Mouse (Mus musculus) telencephalon, adult 2 months (tissue): ENCODE measurements around the gene 2010300C02Rik.
A peak's percentile ranks its signal among the peaks of the same experiment; 100 is the strongest.
"Not testable (repeated sequence)": the region's sequence is repeated elsewhere in the genome, so short reads cannot be mapped to it uniquely, and the experiment has no call there.

Experiments
- DNase-seq: peaks from one replicate; pipeline ENCODE4 v3.0.0-alpha.2; 2011; ENCODE audit warnings: low read depth, low spot score

The 2010300C02Rik gene

GRCm38 (mm10) chr1:37628749-37629148, 91.1 kb downstream of the 2010300C02Rik start:
- DNase-seq, result peak; percentile 64

- DNase-seq, result no peak
Measured at GRCm38 (mm10) chr1:37624185-37624584, 95.7 kb downstream of the 2010300C02Rik start.

- no peak for DNase-seq
Measured at GRCm38 (mm10) chr1:37622049-37622448, 97.8 kb downstream of the 2010300C02Rik start.

- DNase-seq, result no peak
Measured at GRCm38 (mm10) chr1:37619542-37619941, 100.3 kb downstream of the 2010300C02Rik start.

- DNase-seq, result no peak
Measured at GRCm38 (mm10) chr1:37617047-37617446, 102.8 kb downstream of the 2010300C02Rik start.

- no peak for DNase-seq
Measured at GRCm38 (mm10) chr1:37616569-37616968, 103.3 kb downstream of the 2010300C02Rik start.

- no peak for DNase-seq
Measured at GRCm38 (mm10) chr1:37615290-37616040, 104.4 kb downstream of the 2010300C02Rik start.

- DNase-seq, result peak; percentile 49
Measured at GRCm38 (mm10) chr1:37614836-37615235, 105.0 kb downstream of the 2010300C02Rik start.

- DNase-seq, result no peak
Measured at GRCm38 (mm10) chr1:37614130-37614529, 105.8 kb downstream of the 2010300C02Rik start.

- no peak for DNase-seq
Measured at GRCm38 (mm10) chr1:37611032-37611431, 108.9 kb downstream of the 2010300C02Rik start.

- no peak for DNase-seq
Measured at GRCm38 (mm10) chr1:37610242-37610641, 109.6 kb downstream of the 2010300C02Rik start.

- DNase-seq, result not testable (repeated sequence)
Measured at GRCm38 (mm10) chr1:37605694-37606093, 114.2 kb downstream of the 2010300C02Rik start.

GRCm38 (mm10) chr1:37603206-37603605, 116.7 kb downstream of the 2010300C02Rik start:
- DNase-seq, result no peak

- no peak for DNase-seq
Measured at GRCm38 (mm10) chr1:37602268-37602667, 117.6 kb downstream of the 2010300C02Rik start.

GRCm38 (mm10) chr1:37601461-37601860, 118.4 kb downstream of the 2010300C02Rik start:
- DNase-seq, result no peak

- DNase-seq, result no peak
Measured at GRCm38 (mm10) chr1:37600640-37601175, 119.2 kb downstream of the 2010300C02Rik start.

GRCm38 (mm10) chr1:37598986-37599385, 120.9 kb downstream of the 2010300C02Rik start:
- no peak for DNase-seq

- DNase-seq, result not testable (repeated sequence)
Measured at GRCm38 (mm10) chr1:37594812-37595211, 125.1 kb downstream of the 2010300C02Rik start.

GRCm38 (mm10) chr1:37585809-37586480, 133.9 kb downstream of the 2010300C02Rik start:
- peak; percentile 47 for DNase-seq

- DNase-seq, result no peak
Measured at GRCm38 (mm10) chr1:37583795-37584464, 136.0 kb downstream of the 2010300C02Rik start.

- no peak for DNase-seq
Measured at GRCm38 (mm10) chr1:37583167-37583566, 136.7 kb downstream of the 2010300C02Rik start.

GRCm38 (mm10) chr1:37579686-37580085, 140.2 kb downstream of the 2010300C02Rik start:
- DNase-seq, result no peak
